Mouse (Mus musculus): Measurements from ENCODE around the gene Gcgr. TPM values are rescaled to one million over a fixed set of nuclear protein-coding genes. Genes with fewer than 3 reads are reported as not detected.
A peak's percentile ranks its signal among the peaks of the same experiment; 100 is the strongest.

Gcgr gene
- polyA plus RNA-seq, 2 experiments = 4.9 to 11.2 TPM

DNA sequence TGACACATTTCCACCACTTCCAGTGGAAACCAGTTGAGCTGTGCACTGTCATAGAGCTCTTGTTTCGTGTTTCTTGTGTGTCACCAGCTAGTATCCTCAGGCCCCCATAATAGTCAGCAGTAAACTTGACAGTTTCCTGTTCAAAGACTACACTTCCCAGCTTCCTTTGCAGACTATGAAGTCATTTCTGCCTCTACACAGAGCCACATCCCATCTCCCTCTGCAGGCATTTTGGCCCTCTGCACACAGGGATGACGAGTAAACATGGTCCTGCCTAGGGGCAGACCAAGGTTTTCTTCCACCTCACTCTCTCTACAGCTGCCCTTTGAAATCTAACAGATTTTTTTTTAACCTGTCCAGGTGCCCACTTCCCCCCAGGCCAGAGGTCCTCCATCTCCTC lies 17.0 kb downstream of the Gcgr start:
- no peak for DNase-seq (ENCODE audit: low spot score)
- peaks cover 12% of the 10 kb centered on the region for H3K4me1 ChIP-seq (ENCODE audit: control insufficient read depth, insufficient read depth, low read length)
- ATAC-seq (ENCODE audit: low FRiP score, low read depth) = no peak
- H3K9ac ChIP-seq (ENCODE audit: low read depth, low read length, severe bottlenecking) = 0 out of 2 replicates have a peak overlapping the region, but pooled peaks have one; percentile 98
- H3K36me3 ChIP-seq (ENCODE audit: control insufficient read depth, insufficient read depth, low read length) = peaks cover 28% of the 10 kb centered on the region
- H3K9me3 ChIP-seq (ENCODE audit: control insufficient read depth, low read length) = no peaks in the 10 kb centered on the region
- H3K27ac ChIP-seq (replicated peaks; ENCODE audit: low read depth, low read length) = no peak overlapping the region
- H3K4me2 ChIP-seq (replicated peaks; ENCODE audit: low read depth, low read length, severe bottlenecking) = no peak overlapping the region
- TF ChIP-seq POLR2A (IDR thresholded peaks at IDR 0.05; ENCODE audit: borderline replicate concordance, extremely low read depth, insufficient read depth, insufficient read length) = no peak
- no peaks in the 10 kb centered on the region for H3K27me3 ChIP-seq (ENCODE audit: control insufficient read depth, insufficient read depth, low read length)
- H3K4me3 ChIP-seq (replicated peaks; ENCODE audit: low read length) = no peak overlapping the region
- WGBS = 61% methylated on average over 2 of the region's 2 CpGs

DNA sequence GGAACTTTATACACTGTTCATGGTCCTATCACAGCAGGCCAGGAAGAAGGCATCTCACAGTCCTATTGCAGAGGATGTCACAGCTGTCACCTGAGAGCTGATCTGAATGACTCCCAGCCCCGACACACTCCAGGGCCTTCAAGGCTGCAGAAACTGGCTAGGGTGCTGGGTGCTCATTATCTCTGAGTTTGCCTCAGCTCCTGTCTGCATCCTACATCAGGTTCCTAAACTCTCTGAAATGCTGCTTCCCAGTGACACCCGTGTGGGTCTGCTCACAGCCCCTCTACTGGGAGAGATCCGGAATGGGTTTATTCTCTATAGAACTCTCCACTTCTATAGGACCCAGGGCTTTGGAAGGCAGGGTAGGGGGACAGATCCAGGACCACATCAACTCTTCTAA lies 17.7 kb downstream of the Gcgr start:
- ATAC-seq (ENCODE audit: low FRiP score, low read depth) (no peak), DNase-seq (ENCODE audit: low spot score) (no peak)
- no peak for TF ChIP-seq POLR2A (IDR thresholded peaks at IDR 0.05; ENCODE audit: borderline replicate concordance, extremely low read depth, insufficient read depth, insufficient read length)
- H3K27me3 ChIP-seq (ENCODE audit: control insufficient read depth, insufficient read depth, low read length) = no peaks in the 10 kb centered on the region
- H3K4me1 ChIP-seq (ENCODE audit: control insufficient read depth, insufficient read depth, low read length) = peaks cover 12% of the 10 kb centered on the region
- H3K4me3 ChIP-seq (replicated peaks; ENCODE audit: low read length) = peak overlapping the region; percentile 98
- WGBS = 89% methylated on average over 3 of the region's 3 CpGs
- H3K27ac ChIP-seq (replicated peaks; ENCODE audit: low read depth, low read length) = no peak overlapping the region
- H3K4me2 ChIP-seq (replicated peaks; ENCODE audit: low read depth, low read length, severe bottlenecking) = peak overlapping the region; percentile 67
- peaks cover 20% of the 10 kb centered on the region for H3K36me3 ChIP-seq (ENCODE audit: control insufficient read depth, insufficient read depth, low read length)
- H3K9ac ChIP-seq (ENCODE audit: low read depth, low read length, severe bottlenecking) = peak overlapping the region; percentile 98; the same call in 1 of the 2 replicates
- no peaks in the 10 kb centered on the region for H3K9me3 ChIP-seq (ENCODE audit: control insufficient read depth, low read length)

DNA sequence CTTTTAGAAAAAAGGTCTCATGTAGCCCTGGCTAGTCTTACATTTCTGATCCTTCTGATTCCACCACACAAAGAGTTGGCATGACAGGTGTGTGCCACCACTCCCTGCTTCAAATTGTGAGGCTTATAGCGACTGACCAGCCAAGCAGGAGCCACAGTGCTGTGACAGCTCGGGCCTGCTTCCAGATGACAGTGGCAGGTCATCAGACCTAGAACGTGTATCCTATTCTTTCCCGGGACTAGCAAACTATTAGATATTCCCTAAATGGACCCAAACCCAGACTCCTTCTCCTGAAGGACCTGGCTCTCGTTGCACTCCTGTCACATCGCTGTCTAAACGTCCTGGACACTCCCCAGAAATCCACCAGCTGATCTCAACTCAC lies 18.3 kb downstream of the Gcgr start:
- 22% methylated on average over 7 of the region's 7 CpGs for WGBS
- H3K27me3 ChIP-seq (ENCODE audit: control insufficient read depth, insufficient read depth, low read length) = no peaks in the 10 kb centered on the region
- no peak for ATAC-seq (ENCODE audit: low FRiP score, low read depth)

DNA sequence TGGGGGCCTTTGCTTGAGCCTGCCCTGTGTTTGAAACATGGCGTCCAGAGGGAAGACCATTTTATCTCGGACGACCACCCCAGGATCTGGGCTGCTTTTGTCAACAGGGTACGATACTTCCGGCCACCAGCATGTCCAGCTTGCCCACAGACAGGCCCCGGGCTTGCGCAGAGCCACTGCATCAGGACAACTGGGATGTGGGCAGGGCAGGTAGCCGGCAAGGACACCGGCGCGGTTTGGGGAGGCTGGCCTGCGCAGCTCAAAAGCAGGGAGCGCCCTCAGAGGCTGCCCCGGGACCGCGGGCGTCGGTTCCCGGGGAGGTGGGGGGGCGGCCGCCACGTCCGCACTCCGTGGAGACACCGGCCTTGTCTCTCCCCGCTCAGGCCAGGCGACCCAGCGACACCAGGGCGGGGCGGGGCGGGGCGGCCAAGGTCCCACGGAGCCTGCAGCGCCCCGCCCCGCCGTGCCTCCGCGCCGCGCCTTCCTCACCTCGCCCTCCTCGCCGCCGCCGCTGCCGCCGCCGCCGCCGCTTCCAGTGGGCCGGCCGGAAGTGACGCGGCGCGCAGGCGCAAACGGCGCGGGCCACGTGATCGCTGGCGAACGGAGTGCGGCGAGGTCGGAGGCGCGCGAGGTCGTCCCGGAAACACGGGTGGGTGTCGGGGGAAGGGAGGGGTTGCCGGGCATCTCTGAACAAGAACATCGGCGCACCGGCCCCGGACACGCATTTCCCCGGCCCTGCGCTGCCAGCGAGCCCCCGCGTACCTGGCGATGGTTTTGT lies 18.9 kb downstream of the Gcgr start, which contains the start of gene Mcrip1:
TSS of gene Mcrip1 (minus strand) at position 560 of the 778 bp plus-strand sequence.
- Histone ChIP-seq H3K4me2 (replicated peaks; ENCODE audit: low read depth, low read length, severe bottlenecking) (peak within 1 kb of the TSS; percentile 67), H3K36me3 (ENCODE audit: control insufficient read depth, insufficient read depth, low read length) (peaks cover 9% of the 10 kb centered on the region), H3K9me3 (ENCODE audit: control insufficient read depth, low read length) (no peaks in the 10 kb centered on the region), H3K4me1 (ENCODE audit: control insufficient read depth, insufficient read depth, low read length) (peaks cover 12% of the 10 kb centered on the region), H3K4me3 (replicated peaks; ENCODE audit: low read length) (peak within 1 kb of the TSS; percentile 98), H3K27me3 (ENCODE audit: control insufficient read depth, insufficient read depth, low read length) (no peaks in the 10 kb centered on the region), H3K9ac (ENCODE audit: low read depth, low read length, severe bottlenecking) (peak within 1 kb of the TSS; percentile 98), H3K27ac (replicated peaks; ENCODE audit: low read depth, low read length) (peak within 1 kb of the TSS; percentile 90)
- under 1% methylated on average over 63 of the region's 87 CpGs for WGBS
- ATAC-seq (ENCODE audit: low FRiP score, low read depth) (peak; percentile 91), DNase-seq (ENCODE audit: low spot score) (peak; percentile 85)
- 0 out of 2 replicates have a peak, but pooled peaks have one; percentile 38 for TF ChIP-seq POLR2A (IDR thresholded peaks at IDR 0.05; ENCODE audit: borderline replicate concordance, extremely low read depth, insufficient read depth, insufficient read length)

More for the DNA sequence above, 18.3 kb downstream of the Gcgr start:
- TF ChIP-seq POLR2A (IDR thresholded peaks at IDR 0.05; ENCODE audit: borderline replicate concordance, extremely low read depth, insufficient read depth, insufficient read length) = no peak
- H3K4me3 ChIP-seq (replicated peaks; ENCODE audit: low read length) = peak overlapping the region; percentile 98
- peak overlapping the region; percentile 90 for H3K27ac ChIP-seq (replicated peaks; ENCODE audit: low read depth, low read length)
- peaks cover 15% of the 10 kb centered on the region for H3K36me3 ChIP-seq (ENCODE audit: control insufficient read depth, insufficient read depth, low read length)
- peak overlapping the region; percentile 67 for H3K4me2 ChIP-seq (replicated peaks; ENCODE audit: low read depth, low read length, severe bottlenecking)
- H3K9me3 ChIP-seq (ENCODE audit: control insufficient read depth, low read length) = no peaks in the 10 kb centered on the region
- H3K9ac ChIP-seq (ENCODE audit: low read depth, low read length, severe bottlenecking) = peak overlapping the region; percentile 98
- no peak for DNase-seq (ENCODE audit: low spot score)
- peaks cover 12% of the 10 kb centered on the region for H3K4me1 ChIP-seq (ENCODE audit: control insufficient read depth, insufficient read depth, low read length)

DNA sequence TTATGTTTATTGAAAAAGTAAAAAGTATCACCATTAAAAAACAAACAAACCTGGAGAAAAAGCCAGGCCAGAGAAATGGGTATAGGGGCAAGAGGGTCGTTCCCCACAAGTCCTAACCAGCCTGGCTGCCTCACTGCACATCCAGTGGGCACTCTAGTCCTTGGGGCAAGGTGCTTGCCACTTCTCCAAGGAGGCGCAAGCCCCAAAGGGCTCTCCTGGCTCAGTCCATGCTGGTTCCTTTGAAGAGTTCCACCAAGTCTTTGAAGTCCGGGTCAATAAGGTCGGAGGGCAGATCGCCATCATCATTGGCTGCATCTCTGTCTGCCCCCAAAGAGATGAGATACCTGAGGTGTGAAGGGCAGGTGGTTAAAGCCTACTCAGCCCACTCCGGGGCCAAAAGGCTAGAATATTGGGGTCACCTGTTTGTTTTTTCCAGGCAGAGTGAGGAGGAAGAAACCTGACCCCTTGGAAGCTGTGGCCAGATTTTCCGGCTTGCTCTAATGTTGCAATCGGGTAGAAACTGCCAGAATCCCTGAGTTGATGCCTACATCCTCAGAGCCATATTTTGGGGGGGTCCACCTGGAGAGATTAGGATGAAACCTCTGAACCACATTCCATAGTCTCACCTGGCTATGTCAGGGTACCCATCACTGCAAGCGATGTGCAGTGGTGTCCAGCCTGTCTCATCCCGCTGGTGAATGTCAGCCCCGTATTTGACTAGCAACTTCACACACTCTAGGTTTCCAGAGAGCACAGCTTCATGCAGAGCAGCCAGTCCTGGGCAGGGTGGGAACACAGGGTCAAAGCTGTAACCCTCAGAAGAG lies 19.7 kb downstream of the Gcgr start:
- Histone ChIP-seq H3K36me3 (ENCODE audit: control insufficient read depth, insufficient read depth, low read length) (0 out of 2 replicates have a peak, but pooled peaks cover under 1% of the 10 kb centered on the region), H3K27me3 (ENCODE audit: control insufficient read depth, insufficient read depth, low read length) (no peaks in the 10 kb centered on the region), H3K9me3 (ENCODE audit: control insufficient read depth, low read length) (no peaks in the 10 kb centered on the region), H3K27ac (replicated peaks; ENCODE audit: low read depth, low read length) (peak overlapping the region; percentile 90; the same call in 1 of the 2 replicates), H3K4me1 (ENCODE audit: control insufficient read depth, insufficient read depth, low read length) (peaks cover 12% of the 10 kb centered on the region), H3K4me3 (replicated peaks; ENCODE audit: low read length) (peak overlapping the region; percentile 98), H3K4me2 (replicated peaks; ENCODE audit: low read depth, low read length, severe bottlenecking) (peak overlapping the region; percentile 67), H3K9ac (ENCODE audit: low read depth, low read length, severe bottlenecking) (peak overlapping the region; percentile 98)
- no peak for ATAC-seq (ENCODE audit: low FRiP score, low read depth)
- TF ChIP-seq POLR2A (IDR thresholded peaks at IDR 0.05; ENCODE audit: borderline replicate concordance, extremely low read depth, insufficient read depth, insufficient read length) = 0 out of 2 replicates have a peak, but pooled peaks have one; percentile 3
- 55% methylated on average over 11 of the region's 11 CpGs for WGBS
- DNase-seq (ENCODE audit: low spot score) = no peak

Data from limb, embryonic 14.5 days (tissue).